Mouse (Mus musculus) stomach, postnatal 0 days (tissue): ENCODE data around the gene Pitpnm1. TPM values are rescaled to one million over a fixed set of nuclear protein-coding genes. Genes with fewer than 3 reads are reported as not detected.

Experiments
- ATAC-seq: fragments of 200-750 bp; cut with Nextera tagmentation; 2 replicates; pipeline ENCODE4 v1.8.0; 2017; ENCODE audit not compliant: low FRiP score, low TSS enrichment
- DNase-seq: peaks from one replicate; pipeline ENCODE4 v3.0.0-alpha.2; 2016; ENCODE audit warnings: low spot score
- H3K27ac ChIP-seq: fragments of 300-500 bp; sonication (generic); replicated peaks from 2 replicates; pipeline ENCODE4 v1.5.1; 2014; ENCODE audit warnings: mild to moderate bottlenecking, control low read depth
- H3K27me3 ChIP-seq: fragments of 300-500 bp; sonication (generic); 2 replicates; pipeline ENCODE4 v1.6.1; 2014; ENCODE audit warnings: low read length; ENCODE audit not compliant: control insufficient read depth, insufficient read depth
- H3K36me3 ChIP-seq: fragments of 300-500 bp; sonication (generic); 2 replicates; pipeline ENCODE4 v1.6.1; 2014; ENCODE audit warnings: low read length, mixed read lengths; ENCODE audit not compliant: control insufficient read depth, insufficient read depth
- H3K4me1 ChIP-seq: fragments of 300-500 bp; sonication (generic); replicated peaks from 2 replicates; pipeline ENCODE4 v1.6.1; 2014; ENCODE audit warnings: antibody characterized with exemption; ENCODE audit not compliant: control insufficient read depth, insufficient read depth
- H3K4me2 ChIP-seq: fragments of 300-500 bp; sonication (generic); replicated peaks from 2 replicates; pipeline ENCODE4 v1.6.1; 2014; ENCODE audit warnings: low read depth, mild to moderate bottlenecking, control low read depth, moderate library complexity
- H3K4me3 ChIP-seq: fragments of 300-500 bp; sonication (generic); 2 replicates; pipeline ENCODE4 v1.5.1; 2014; ENCODE audit warnings: low read depth, low read length, control low read depth
- H3K9ac ChIP-seq: fragments of 300-500 bp; sonication (generic); 2 replicates; pipeline ENCODE4 v1.6.1; 2014; ENCODE audit warnings: mild to moderate bottlenecking, low read length, control low read depth, mixed read lengths
- H3K9me3 ChIP-seq: fragments of 300-500 bp; sonication (generic); 2 replicates; pipeline ENCODE4 v1.6.1; 2016; ENCODE audit warnings: low read length; ENCODE audit not compliant: control insufficient read depth
- CTCF ChIP-seq: IDR thresholded peaks from 2 replicates; pipeline ENCODE4 v1.5.1; 2016; ENCODE audit warnings: antibody characterized with exemption, low read depth, mild to moderate bottlenecking, moderate library complexity
- EP300 ChIP-seq: optimal IDR thresholded peaks from 2 replicates; pipeline ENCODE3; 2016; ENCODE audit warnings: antibody characterized with exemption
- WGBS: fragments of 180-500 bp; shearing (Covaris S2); extraction: QIAGEN DNeasy Blood & Tissue Kit; methylation state at CpG from one replicate; pipeline ENCODE4 v1.1.7; 2014; 5-methylcytosine and 5-hydroxymethylcytosine counted together
- polyA plus RNA-seq: library from polyadenylated mRNA; unstranded; fragments of >200 nt; fragmentation: Nextera tagmentation; extraction: Ambion mirVana; gene quantifications from 2 replicates; pipeline ENCODE4 v1.2.1, GENCODE M21; 2015

Gene Pitpnm1
- polyA plus RNA-seq, 1 experiment from 2014 or later: 8.3 TPM

- DNase-seq (no peak), ATAC-seq (no peak)
- Histone ChIP-seq H3K27ac (no peak overlapping the region), H3K4me2 (no peak overlapping the region), H3K9me3 (no peaks in the 10 kb centered on the region), H3K4me1 (no peaks in the 10 kb centered on the region), H3K27me3 (no peaks in the 10 kb centered on the region), H3K36me3 (peaks cover 14% of the 10 kb centered on the region; the same call in 1 of the 2 replicates), H3K4me3 (no peak overlapping the region), H3K9ac (no peak overlapping the region)
- TF ChIP-seq CTCF: no peak
- no peak for TF ChIP-seq EP300
- 74% methylated on average over 5 of the region's 5 CpGs for WGBS
Measured at GRCm38 (mm10) chr19:4151488-4151860, 51.7 kb downstream of the Pitpnm1 start.

- H3K27ac ChIP-seq: no peak overlapping the region
- no peak overlapping the region for H3K9ac ChIP-seq
- no peaks in the 10 kb centered on the region for H3K27me3 ChIP-seq
- 85% methylated on average over 5 of the region's 5 CpGs for WGBS
- TF ChIP-seq CTCF (no peak), EP300 (no peak)
- no peaks in the 10 kb centered on the region for H3K4me1 ChIP-seq
- ATAC-seq (no peak), DNase-seq (no peak)
- no peak overlapping the region for H3K4me2 ChIP-seq
- H3K4me3 ChIP-seq: no peak overlapping the region
- no peaks in the 10 kb centered on the region for H3K9me3 ChIP-seq
- H3K36me3 ChIP-seq: peaks cover 14% of the 10 kb centered on the region; the same call in 1 of the 2 replicates
Measured at GRCm38 (mm10) chr19:4151898-4152297, 52.1 kb downstream of the Pitpnm1 start.

- H3K27ac ChIP-seq: no peak overlapping the region; the same call in 1 of the 2 replicates
- H3K9ac ChIP-seq: no peak overlapping the region
- peaks cover 17% of the 10 kb centered on the region; the same call in 1 of the 2 replicates for H3K36me3 ChIP-seq
- ATAC-seq (no peak), DNase-seq (no peak)
- no peaks in the 10 kb centered on the region for H3K27me3 ChIP-seq
- no peak overlapping the region for H3K4me2 ChIP-seq
- H3K9me3 ChIP-seq: no peaks in the 10 kb centered on the region
- TF ChIP-seq CTCF: no peak
- no peak for TF ChIP-seq EP300
- H3K4me3 ChIP-seq: no peak overlapping the region
- WGBS: 85% methylated on average over 8 of the region's 8 CpGs
- H3K4me1 ChIP-seq: no peaks in the 10 kb centered on the region
Measured at GRCm38 (mm10) chr19:4152445-4153231, 52.8 kb downstream of the Pitpnm1 start.

GRCm38 (mm10) chr19:4153232-4153654 lies 53.4 kb downstream of the Pitpnm1 start, which contains the start of gene Ptprcap:
TSS of gene Ptprcap (plus strand) at chr19:4153604.
- WGBS: 70% methylated on average over 11 of the region's 11 CpGs
- no peaks in the 10 kb centered on the region for H3K27me3 ChIP-seq
- no peak within 1 kb of the TSS for H3K4me2 ChIP-seq
- H3K27ac ChIP-seq: no peak within 1 kb of the TSS; the same call in 1 of the 2 replicates
- H3K4me1 ChIP-seq: no peaks in the 10 kb centered on the region
- no peak within 1 kb of the TSS for H3K9ac ChIP-seq
- TF ChIP-seq CTCF (no peak), EP300 (no peak)
- ATAC-seq: no peak
- no peaks in the 10 kb centered on the region for H3K9me3 ChIP-seq
- DNase-seq: no peak
- H3K36me3 ChIP-seq: peaks cover 21% of the 10 kb centered on the region; the same call in 1 of the 2 replicates
- no peak within 1 kb of the TSS for H3K4me3 ChIP-seq

GRCm38 (mm10) chr19:4154437-4155222 lies 54.8 kb downstream of the Pitpnm1 start:
- ATAC-seq: no peak
- no peak overlapping the region for H3K4me2 ChIP-seq
- no peaks in the 10 kb centered on the region for H3K4me1 ChIP-seq
- 73% methylated on average over 13 of the region's 13 CpGs for WGBS
- H3K36me3 ChIP-seq: peaks cover 32% of the 10 kb centered on the region
- H3K27me3 ChIP-seq: no peaks in the 10 kb centered on the region
- no peak for DNase-seq
- no peaks in the 10 kb centered on the region for H3K9me3 ChIP-seq
- TF ChIP-seq EP300 (no peak), CTCF (no peak)
- H3K27ac ChIP-seq: no peak overlapping the region
- no peak overlapping the region for H3K4me3 ChIP-seq
- no peak overlapping the region for H3K9ac ChIP-seq
